Mouse (Mus musculus) T-helper 17 cell (primary cell): ENCODE results near the gene Thoc5.

Experiments used
- in situ Hi-C, 2 experiments: fragments of 300-600 bp; cut with MboI, MseI; formaldehyde crosslinking; loops; 1 replicate in 1 of 2; 2 replicates in 1 of 2; pipeline ENCODE4 v1.15.1; 2025; ENCODE audit warnings: high pct_unique_total_duplicates in 2 of 2

Thoc5 gene

GRCm38 (mm10) chr11:4894848-4895816, at the start of gene Thoc5:
Gene Thoc5 (plus strand): TSS chr11:4895320.
- in situ Hi-C loops = no loop called here

DNA sequence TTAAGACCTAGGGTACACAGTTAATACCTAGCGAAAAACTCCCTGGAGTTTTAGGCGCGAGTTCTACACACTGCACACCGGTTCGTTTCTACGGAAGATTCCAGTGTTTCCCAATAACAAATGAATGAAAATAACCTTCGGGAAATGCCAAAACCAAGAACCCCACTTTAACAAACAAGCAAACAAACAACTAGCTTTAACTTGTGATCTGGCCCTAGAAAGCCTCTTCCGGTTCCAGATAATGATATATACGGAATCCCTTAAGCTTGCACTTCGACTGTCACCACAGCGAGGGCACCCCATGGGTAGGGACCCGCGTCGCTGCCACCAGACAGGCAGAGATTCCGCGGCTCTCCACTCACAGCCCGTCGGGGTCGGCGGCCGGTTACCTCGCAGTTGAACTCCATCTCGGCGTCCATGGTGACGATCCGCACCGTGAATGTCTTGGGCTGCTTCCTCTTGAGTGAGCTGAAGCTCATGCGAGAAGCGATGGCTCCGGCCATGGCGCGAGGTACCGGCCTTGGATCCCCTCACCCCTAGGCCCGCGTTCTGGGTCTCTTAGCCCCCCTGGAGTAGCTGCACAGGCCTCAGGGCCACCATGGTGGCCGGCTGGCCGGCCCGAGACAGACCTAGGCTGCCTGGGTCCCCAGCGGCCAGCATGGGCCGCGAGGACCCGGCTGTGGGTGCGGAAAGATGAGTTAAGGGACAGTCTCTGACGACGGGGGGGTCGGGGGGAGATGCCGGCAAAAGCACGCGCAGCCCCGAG, 46.5 kb upstream of the Thoc5 start:
- in situ Hi-C loops = no loop called here

DNA sequence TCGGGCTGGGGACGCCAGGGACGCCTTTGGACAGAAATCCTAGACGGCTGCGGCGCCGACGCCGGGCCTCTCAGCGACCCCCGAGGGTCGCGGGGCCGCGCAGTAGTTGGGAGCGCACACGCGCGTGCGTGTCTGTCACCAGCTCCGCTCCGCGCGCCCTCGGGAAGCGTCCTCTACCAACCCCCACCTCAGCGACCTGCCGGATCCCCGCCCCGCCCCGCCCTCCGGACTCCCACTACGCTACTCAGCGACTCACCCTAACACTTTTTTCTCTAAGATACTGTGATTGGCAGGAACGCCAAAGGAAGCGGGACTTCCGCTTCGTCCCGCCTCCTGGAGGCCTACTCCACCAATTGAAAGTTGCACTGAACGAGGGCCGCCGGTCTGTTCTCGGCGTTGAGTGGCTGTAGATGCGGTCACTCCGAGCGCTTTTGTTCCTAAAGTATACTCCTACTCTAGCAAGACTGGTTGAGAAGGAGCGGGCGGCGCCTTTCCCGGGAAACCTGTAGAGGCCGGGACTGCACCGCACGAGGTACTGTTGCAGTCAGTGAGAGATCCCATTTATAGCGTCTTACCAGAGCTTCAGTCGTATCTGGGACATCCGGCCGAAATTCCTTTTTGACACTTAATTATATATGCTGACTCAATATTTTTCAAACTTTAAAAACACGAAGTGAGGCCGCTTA, 45.7 kb upstream of the Thoc5 start, which contains the start of gene Nf2:
TSS of gene Nf2 (minus strand) at position 279 of the 686 bp plus-strand sequence.
- in situ Hi-C loops = no loop called here

- in situ Hi-C loops = no loop called here
Observed at GRCm38 (mm10) chr11:4850404-4850803, 44.7 kb upstream of the Thoc5 start.

DNA sequence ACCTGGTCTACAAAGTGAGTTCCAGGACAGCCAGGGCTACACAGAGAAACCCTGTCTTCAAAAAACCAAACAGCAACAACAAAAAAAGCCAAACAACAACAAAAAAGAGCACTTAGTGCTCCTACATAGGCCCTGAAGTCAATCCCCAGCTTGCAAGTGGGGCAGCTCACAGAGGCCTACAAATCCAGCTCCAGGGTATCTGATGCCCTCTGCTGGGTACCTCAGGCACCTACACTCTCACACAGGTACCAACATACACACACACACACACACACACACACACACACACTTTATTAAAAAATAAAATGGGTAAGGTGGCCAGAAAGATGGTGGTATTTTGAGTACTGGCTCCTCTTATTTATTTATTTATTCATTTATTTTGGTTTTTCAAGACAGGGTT, 42.1 kb upstream of the Thoc5 start:
- in situ Hi-C loops = no loop called here

- in situ Hi-C loops = no loop called here
Observed at GRCm38 (mm10) chr11:4854181-4854580, 40.9 kb upstream of the Thoc5 start.

- in situ Hi-C loops = no loop called here
Observed at GRCm38 (mm10) chr11:4858416-4858815, 36.7 kb upstream of the Thoc5 start.

DNA sequence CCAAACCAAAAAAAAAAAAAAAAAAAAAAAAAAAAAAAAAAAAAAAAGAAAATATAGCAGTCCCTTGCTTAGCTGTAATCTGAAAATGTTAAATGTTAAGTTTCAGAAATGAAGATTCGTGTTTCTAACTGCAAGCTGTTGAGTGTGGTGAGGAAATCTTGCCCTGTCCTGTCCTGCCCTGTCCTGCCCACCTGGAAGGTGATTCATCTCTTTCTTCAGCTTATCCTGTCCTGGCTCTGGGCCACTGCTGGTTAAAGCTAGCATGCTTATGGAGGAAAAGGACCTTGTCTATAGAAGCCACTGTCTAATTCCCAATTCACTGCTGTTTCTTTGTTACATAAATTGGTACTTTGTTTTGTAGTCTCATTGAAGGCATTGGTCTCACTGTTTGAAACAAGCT, 34.1 kb upstream of the Thoc5 start:
- in situ Hi-C loops = no loop called here

DNA sequence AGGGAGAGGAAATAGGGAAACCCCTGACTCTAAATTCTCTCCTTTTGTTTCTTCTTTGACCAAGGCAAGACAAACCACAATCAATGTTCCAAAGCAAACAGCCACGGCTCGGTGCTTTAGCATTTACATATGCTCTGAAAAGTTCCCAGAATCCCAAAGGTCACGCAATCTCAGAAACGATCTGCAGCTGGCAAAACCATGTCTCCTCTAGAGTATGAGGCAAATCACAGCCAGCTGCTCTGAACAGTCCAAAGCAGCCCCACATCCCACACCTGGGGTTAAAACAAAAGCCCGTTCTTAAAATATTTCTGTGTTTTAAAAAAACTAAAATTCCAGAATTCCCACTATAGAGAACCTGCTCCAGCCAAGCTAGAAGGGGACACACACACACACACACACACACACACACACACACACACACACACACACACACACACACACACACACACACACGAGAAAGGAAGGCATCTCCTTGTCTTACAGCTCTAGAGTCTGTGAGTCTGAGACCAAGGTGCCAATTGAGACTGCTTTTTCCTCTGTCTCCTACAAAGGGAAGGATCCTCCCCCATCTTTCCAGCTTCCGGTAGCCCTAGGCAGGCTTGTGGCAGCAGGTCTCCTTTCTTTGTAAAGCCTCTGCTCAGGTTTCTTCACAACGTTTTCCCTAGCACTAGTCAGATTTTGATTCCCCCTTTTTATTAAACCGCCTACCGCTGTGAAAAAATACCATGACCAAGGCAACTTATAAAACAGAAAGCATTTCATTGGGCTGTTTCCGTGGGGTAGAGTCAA, 33.1 kb upstream of the Thoc5 start:
- in situ Hi-C loops = no loop called here

GRCm38 (mm10) chr11:4862730-4863129, 32.4 kb upstream of the Thoc5 start:
- in situ Hi-C loops = no loop called here

DNA sequence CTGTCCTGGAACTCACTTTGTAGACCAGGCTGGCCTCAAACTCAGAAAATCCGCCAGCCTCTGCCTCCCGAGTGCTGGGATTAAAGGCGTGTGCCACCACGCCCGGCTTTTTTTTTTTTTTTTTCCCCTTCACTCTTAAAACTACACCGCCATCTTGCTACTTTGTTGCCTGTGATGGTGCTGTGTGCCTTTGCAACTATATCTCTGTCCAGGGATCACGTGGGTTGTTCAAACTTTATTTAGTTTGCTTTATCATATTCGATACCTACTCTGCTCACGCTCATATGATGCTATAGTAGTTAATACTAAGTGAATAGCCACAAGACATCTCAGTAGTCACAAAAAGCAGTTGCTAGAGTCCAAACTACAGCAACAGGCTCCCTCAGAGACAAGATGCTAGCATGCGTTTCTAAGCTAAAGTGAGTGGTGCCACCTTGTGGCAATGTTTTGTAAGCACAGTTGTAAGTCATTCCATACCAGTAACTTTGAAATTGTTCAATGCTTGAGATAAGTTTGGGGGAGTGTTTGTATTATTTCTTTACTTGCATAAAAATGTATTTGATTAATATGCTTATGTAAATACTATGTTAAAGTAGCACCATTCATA, 29.4 kb upstream of the Thoc5 start:
- in situ Hi-C loops = no loop called here

DNA sequence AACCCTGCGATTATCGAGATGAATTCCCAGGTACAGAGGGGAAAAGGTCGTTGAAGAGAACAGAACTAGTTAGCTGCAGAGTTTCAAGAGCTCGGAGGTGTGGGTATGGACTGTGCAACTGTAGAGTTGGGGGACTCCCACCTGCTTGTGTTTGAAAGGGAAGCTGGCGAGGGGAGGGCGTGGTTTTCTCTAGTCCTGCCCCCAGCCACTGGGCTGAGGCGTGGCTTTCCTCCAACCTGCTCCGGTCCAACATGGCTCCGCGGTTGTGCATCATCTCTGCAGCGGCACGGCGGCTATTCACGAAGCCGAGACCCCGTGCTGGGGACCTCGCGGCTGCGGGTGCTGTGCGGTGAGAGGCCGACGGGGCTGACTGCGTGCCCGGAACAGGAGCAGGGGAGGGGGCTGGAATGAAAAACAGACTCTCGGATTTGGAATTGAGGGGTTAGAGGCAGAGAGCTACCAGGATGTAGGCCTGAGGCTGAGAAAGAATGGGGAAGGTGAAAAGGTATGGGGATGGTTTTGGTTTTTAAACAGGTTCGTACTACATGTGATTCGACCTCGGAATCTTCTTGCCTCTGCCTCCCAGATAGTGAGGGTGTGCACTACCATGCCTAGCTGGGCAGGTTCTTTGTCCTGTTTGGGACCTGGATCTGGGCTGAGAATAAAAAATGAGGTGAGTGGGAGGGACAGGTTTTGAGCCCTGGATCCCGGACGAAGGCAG, 21.2 kb upstream of the Thoc5 start, which contains the start of gene Nipsnap1:
TSS of gene Nipsnap1 (plus strand) at position 197 of the 721 bp plus-strand sequence.
- in situ Hi-C loops = no loop called here

- in situ Hi-C loops = no loop called here
Observed at GRCm38 (mm10) chr11:4874551-4874950, 20.6 kb upstream of the Thoc5 start.

DNA sequence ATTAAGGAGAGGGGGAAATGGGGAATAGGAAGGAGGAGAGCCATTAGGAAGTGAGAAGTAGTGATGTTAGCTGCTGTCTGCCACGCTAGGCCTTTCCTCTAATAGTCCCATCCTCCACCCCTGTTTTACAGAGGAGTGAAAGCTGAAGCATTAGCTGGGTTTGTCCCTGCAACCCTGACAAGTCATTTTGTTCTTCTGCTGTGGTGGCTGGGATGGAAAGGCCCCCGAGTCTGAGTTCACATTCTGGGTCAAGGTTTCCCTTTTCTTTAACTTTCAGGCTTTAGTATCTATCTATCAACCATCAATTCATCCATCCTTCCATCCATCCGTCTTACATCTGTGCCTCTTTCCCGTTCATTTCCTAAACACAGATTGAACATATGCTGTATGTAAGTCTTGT, 14.0 kb upstream of the Thoc5 start:
- in situ Hi-C loops = no loop called here

DNA sequence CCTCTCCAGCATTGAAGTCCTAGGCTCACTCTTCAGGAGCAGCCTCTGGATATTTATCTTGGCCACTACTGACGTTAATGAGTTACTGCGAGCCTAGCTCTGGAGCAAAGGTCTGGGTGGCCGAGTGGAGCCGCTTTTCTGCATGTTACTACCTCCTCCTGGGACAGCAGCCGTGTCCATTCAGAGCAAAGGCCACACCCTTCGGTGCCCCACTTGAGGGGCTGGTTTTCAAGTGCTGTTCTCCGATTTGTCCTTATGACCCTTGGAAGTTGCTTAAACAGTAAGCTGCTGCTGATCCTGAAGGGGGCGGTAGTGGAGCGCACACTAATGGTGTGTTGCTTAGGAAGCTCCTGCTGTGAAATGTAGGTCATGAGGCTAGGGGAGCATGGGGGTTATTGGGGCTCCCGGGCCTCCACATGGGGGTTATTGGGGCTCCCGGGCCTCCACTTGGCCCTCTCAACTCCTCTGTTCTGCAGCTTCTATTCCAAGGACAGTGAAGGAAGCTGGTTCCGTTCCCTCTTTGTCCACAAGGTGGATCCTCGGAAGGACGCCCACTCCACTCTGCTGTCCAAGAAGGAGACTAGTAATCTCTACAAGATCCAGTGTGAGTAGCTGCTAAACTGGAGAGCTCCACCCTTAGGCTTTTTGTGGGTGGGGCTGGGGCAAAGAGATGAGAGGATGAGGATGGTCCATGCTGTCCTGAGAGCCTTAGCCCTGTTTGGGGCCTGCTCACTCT, 12.1 kb upstream of the Thoc5 start:
- in situ Hi-C loops = no loop called here

- in situ Hi-C loops = no loop called here
Observed at GRCm38 (mm10) chr11:4885385-4885903, 9.7 kb upstream of the Thoc5 start.

GRCm38 (mm10) chr11:4886987-4887386, 8.1 kb upstream of the Thoc5 start:
- in situ Hi-C loops = no loop called here

GRCm38 (mm10) chr11:4900437-4900836, 5.3 kb downstream of the Thoc5 start:
- in situ Hi-C loops = no loop called here

- in situ Hi-C loops = no loop called here
Observed at GRCm38 (mm10) chr11:4901956-4902355, 6.8 kb downstream of the Thoc5 start.
